ENCODE assay signal across 11 mouse cellular contexts in the genomic region with DNA sequence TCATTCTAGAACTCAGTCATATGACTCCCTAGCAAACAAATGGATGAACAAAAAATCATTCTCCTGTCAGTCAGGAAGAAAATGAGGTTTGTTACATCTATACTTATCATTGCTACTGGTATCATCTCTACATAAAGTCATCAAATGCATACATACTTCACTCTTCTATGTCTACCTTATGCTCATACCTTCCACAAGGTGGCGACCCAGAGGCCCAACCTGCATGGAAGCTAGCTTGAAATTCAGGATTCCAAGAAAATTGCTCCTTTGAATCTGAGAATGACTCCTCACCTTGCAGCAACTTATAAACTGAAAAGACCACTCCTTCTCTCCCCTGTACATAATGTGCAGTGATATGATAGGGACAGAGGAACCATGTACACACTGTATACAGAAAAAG.
DNase-seq lines count a peak whose midpoint lies in the region; ATAC-seq and TF ChIP-seq lines count a peak whose summit lies in the region.
"Had no signal": no experiment of that assay in that cellular context is flagged by ENCODE, and none has a peak within 500 bp of the region (broad histone marks: within the 10 kb centered on the region; RNA-seq: fewer than 3 reads in every experiment).

No protein-coding gene starts in this region.

- peak; percentile 52 for TF ChIP-seq CTCF in kidney, adult 2 months (conservative IDR thresholded peaks at IDR 0.05; ENCODE audit: insufficient read depth, insufficient read length, low read depth, low read length)
- TF ChIP-seq CTCF in E14TG2a.4 (conservative IDR thresholded peaks at IDR 0.05; ENCODE audit: low read length) (peak; percentile 48), MEL (IDR thresholded peaks at IDR 0.05 in 2 of 3, conservative IDR thresholded peaks at IDR 0.05 in 1 of 3; ENCODE audit: control insufficient read depth in 1 of 3, insufficient read depth in 1 of 3, low read depth in 2 of 3, low read length in 3 of 3, poor library complexity in 1 of 3, severe bottlenecking in 1 of 3) (peak in 2 of 3 experiments; percentile 31; a peak in 2 of 6 replicates)

- no peak for TF ChIP-seq EP300 in MEL (IDR thresholded peaks at IDR 0.05; ENCODE audit: low read depth in 1 of 2, low read length in 2 of 2)

- DNase-seq in kidney, adult 2 months, result peak; percentile 4
- DNase-seq in MEL (ENCODE audit: low read depth, low spot score), result peak; percentile 14
- peak; percentile 18 for DNase-seq in embryonic facial prominence, embryonic 10.5 days (ENCODE audit: low spot score)
- no peak for DNase-seq in natural killer cell, adult 2 months (ENCODE audit: low spot score in 2 of 2)
- DNase-seq in gastrocnemius, adult 8-10 months (ENCODE audit: low spot score in 2 of 2), result no peak
- DNase-seq: heart, postnatal 4 days had no signal

- H3K9me3 ChIP-seq in kidney, embryonic 16.5 days (ENCODE audit: low read length), result no peaks in the 10 kb centered on the region
- H3K9me3 ChIP-seq in E14TG2a.4 (ENCODE audit: low read length) (no peaks in the 10 kb centered on the region), MEL (replicated peaks; ENCODE audit: insufficient read depth, low read length) (no peaks in the 10 kb centered on the region)
- H3K9me3 ChIP-seq in embryonic facial prominence, embryonic 10.5 days, result no peaks in the 10 kb centered on the region
- H3K9me3 ChIP-seq: midbrain, embryonic 10.5 days had no signal

- H3K4me2 ChIP-seq in kidney, embryonic 16.5 days (replicated peaks; ENCODE audit: low read depth, low read length), result no peak overlapping the region

- no peak for TF ChIP-seq POLR2A in kidney, adult 2 months (IDR thresholded peaks at IDR 0.05; ENCODE audit: low read depth, low read length)
- TF ChIP-seq POLR2A in MEL (IDR thresholded peaks at IDR 0.05; ENCODE audit: control insufficient read depth in 1 of 2, insufficient read depth in 1 of 2, low read depth in 1 of 2, low read length in 2 of 2, poor library complexity in 1 of 2), result no peak

- H3K27ac ChIP-seq in kidney, adult 2 months (ENCODE audit: insufficient read depth, low read depth, low read length), result no peak overlapping the region
- H3K27ac ChIP-seq in kidney, embryonic 16.5 days (ENCODE audit: low read length), result no peak overlapping the region
- H3K27ac ChIP-seq in MEL (ENCODE audit: control insufficient read depth, low read depth, low read length), result no peak overlapping the region
- no peak overlapping the region for H3K27ac ChIP-seq in embryonic facial prominence, embryonic 10.5 days (replicated peaks)
- H3K27ac ChIP-seq: midbrain, embryonic 10.5 days had no signal

- TF ChIP-seq RAD21 in MEL (IDR thresholded peaks at IDR 0.05; ENCODE audit: low read depth, low read length), result no peak

- H3K27me3 ChIP-seq in kidney, adult 2 months (replicated peaks; ENCODE audit: control insufficient read depth, insufficient read depth, low read length), result no peaks in the 10 kb centered on the region
- H3K27me3 ChIP-seq in kidney, embryonic 16.5 days (ENCODE audit: insufficient read depth, low read length), result no peaks in the 10 kb centered on the region
- no peaks in the 10 kb centered on the region for H3K27me3 ChIP-seq in E14TG2a.4 (ENCODE audit: insufficient read depth, low read length)
- H3K27me3 ChIP-seq in MEL (ENCODE audit: control insufficient read depth in 1 of 2, insufficient read depth in 2 of 2, low read length in 2 of 2), result no peaks in the 10 kb centered on the region
- no peaks in the 10 kb centered on the region for H3K27me3 ChIP-seq in embryonic facial prominence, embryonic 10.5 days (replicated peaks; ENCODE audit: low read depth, poor library complexity, severe bottlenecking)

- no peak overlapping the region for H3K9ac ChIP-seq in kidney, embryonic 16.5 days (replicated peaks; ENCODE audit: low read length)
- no peak overlapping the region for H3K9ac ChIP-seq in MEL (ENCODE audit: control insufficient read depth, low read depth, low read length, poor library complexity, severe bottlenecking)

- no peaks in the 10 kb centered on the region for H3K36me3 ChIP-seq in kidney, adult 2 months (ENCODE audit: control insufficient read depth, insufficient read depth, low read length)
- H3K36me3 ChIP-seq in kidney, embryonic 16.5 days (ENCODE audit: insufficient read depth, low read length), result no peaks in the 10 kb centered on the region
- H3K36me3 ChIP-seq in E14TG2a.4 (ENCODE audit: insufficient read depth, low read length) (no peaks in the 10 kb centered on the region), MEL (ENCODE audit: control insufficient read depth in 1 of 2, insufficient read depth in 2 of 2, low read length in 2 of 2) (no peaks in the 10 kb centered on the region)
- H3K36me3 ChIP-seq in embryonic facial prominence, embryonic 10.5 days (replicated peaks), result no peaks in the 10 kb centered on the region
- H3K36me3 ChIP-seq: midbrain, embryonic 10.5 days had no signal

- H3K4me1 ChIP-seq in kidney, adult 2 months (ENCODE audit: control insufficient read depth, insufficient read depth, low read length), result no peaks in the 10 kb centered on the region
- no peaks in the 10 kb centered on the region for H3K4me1 ChIP-seq in kidney, embryonic 16.5 days (ENCODE audit: insufficient read depth, low read length)
- H3K4me1 ChIP-seq in E14TG2a.4 (replicated peaks; ENCODE audit: low read depth, low read length) (no peaks in the 10 kb centered on the region), MEL (ENCODE audit: control insufficient read depth in 1 of 2, insufficient read depth in 2 of 2, low read length in 2 of 2) (no peaks in the 10 kb centered on the region)
- no peaks in the 10 kb centered on the region for H3K4me1 ChIP-seq in embryonic facial prominence, embryonic 10.5 days
- H3K4me1 ChIP-seq: midbrain, embryonic 10.5 days had no signal

- ATAC-seq in kidney, embryonic 16.5 days (ENCODE audit: low FRiP score, low TSS enrichment), result no peak
- ATAC-seq in inflammation-experienced regulatory T-cells, adult 6 months, result no peak

- H3K4me3 ChIP-seq in kidney, adult 2 months (ENCODE audit: insufficient read depth, low read depth, low read length), result no peak overlapping the region
- no peak overlapping the region for H3K4me3 ChIP-seq in kidney, embryonic 16.5 days (ENCODE audit: low read length)
- no peak overlapping the region for H3K4me3 ChIP-seq in E14TG2a.4 (replicated peaks; ENCODE audit: low read length)
- H3K4me3 ChIP-seq in MEL (ENCODE audit: control insufficient read depth in 1 of 2, insufficient read depth in 1 of 2, low read depth in 2 of 2, low read length in 2 of 2), result no peak overlapping the region
- H3K4me3 ChIP-seq in embryonic facial prominence, embryonic 10.5 days, result no peak overlapping the region
- H3K4me3 ChIP-seq: erythroblast, embryonic 14.5 days; midbrain, embryonic 10.5 days had no signal

- 30% methylated on average over 1 of the region's 1 CpGs for WGBS in kidney, adult 2 months
- 50% methylated on average over 1 of the region's 1 CpGs for WGBS in kidney, embryonic 16.5 days
- WGBS in embryonic facial prominence, embryonic 10.5 days, result 48% methylated on average over 1 of the region's 1 CpGs

- H3K79me2 ChIP-seq in MEL (ENCODE audit: control insufficient read depth, insufficient read depth, low read length, poor library complexity), result no peaks in the 10 kb centered on the region

TF ChIP-seq in MEL, 35 proteins besides CTCF, POLR2A, EP300 and RAD21:
- peak; percentile 17; the same call in 1 of the 2 replicates for TF ChIP-seq SMC3 (IDR thresholded peaks at IDR 0.05; ENCODE audit: low read depth, low read length)
- TF ChIP-seq CHD1 (IDR thresholded peaks at IDR 0.05; ENCODE audit: low read depth, low read length), result no peak
- no peak for TF ChIP-seq JUND (IDR thresholded peaks at IDR 0.05; ENCODE audit: low read depth, low read length)
- no peak for TF ChIP-seq TAL1 (IDR thresholded peaks at IDR 0.05; ENCODE audit: low read length)
- no peak for TF ChIP-seq ZNF384 (IDR thresholded peaks at IDR 0.05; ENCODE audit: low read depth, low read length)
- no peak for TF ChIP-seq MYB (IDR thresholded peaks at IDR 0.05; ENCODE audit: low read depth, low read length)
- no peak for TF ChIP-seq RCOR1 (IDR thresholded peaks at IDR 0.05; ENCODE audit: low read depth, low read length)
- no peak for TF ChIP-seq ZKSCAN1 (IDR thresholded peaks at IDR 0.05; ENCODE audit: low read depth, low read length)

Comparison
In these comparisons a context has a peak if more than half of its experiments do, and no peak if none do; other contexts are left out.
1. DNase-seq: peak in kidney, adult 2 months (single experiment), MEL (single experiment) and embryonic facial prominence, embryonic 10.5 days (single experiment); none in natural killer cell, adult 2 months (0 of 2) and gastrocnemius, adult 8-10 months (0 of 2).
2. Peak in every context shown above with its lines, with median percentiles within 50 percentile points of each other: CTCF ChIP-seq.